Mouse (Mus musculus): ENCODE data around the gene AY074887. TPM values are rescaled to one million over a fixed set of nuclear protein-coding genes. Genes with fewer than 3 reads are reported as not detected.

AY074887 gene
- polyA plus RNA-seq (2016; fragmentation: Nextera tagmentation; extraction: Ambion mirVana) = 1.2 and 1.4 TPM in 2 replicates

GRCm38 (mm10) chr9:54950575-54951321 is at the start of gene AY074887, which contains the start of gene Psma4:
TSS of gene AY074887 (minus strand) at chr9:54950998.
TSS of gene Psma4 (plus strand) at chr9:54950790.
- ATAC-seq (ENCODE audit: insufficient number of reproducible peaks, insufficient read depth, low FRiP score, low TSS enrichment, low read depth) = peak; percentile 100
- Histone ChIP-seq H3K27me3 (no peaks in the 10 kb centered on the region), H3K36me3 (peaks cover 42% of the 10 kb centered on the region), H3K4me2 (peak within 1 kb of the TSS; percentile 60), H3K9ac (replicated peaks) (peak within 1 kb of the TSS; percentile 87), H3K4me3 (replicated peaks) (peak within 1 kb of the TSS; percentile 88), H3K4me1 (replicated peaks) (peaks cover 12% of the 10 kb centered on the region), H3K9me3 (no peaks in the 10 kb centered on the region), H3K27ac (peak within 1 kb of the TSS; percentile 96)
- under 1% methylated on average over 65 of the region's 65 CpGs for WGBS

- no peaks in the 10 kb centered on the region for H3K9me3 ChIP-seq
- ATAC-seq (ENCODE audit: insufficient number of reproducible peaks, insufficient read depth, low FRiP score, low TSS enrichment, low read depth) = no peak
- no peak overlapping the region for H3K4me2 ChIP-seq
- no peak overlapping the region for H3K4me3 ChIP-seq (replicated peaks)
- no peaks in the 10 kb centered on the region for H3K27me3 ChIP-seq
- no peak overlapping the region for H3K9ac ChIP-seq (replicated peaks)
- H3K36me3 ChIP-seq = no peaks in the 10 kb centered on the region
- no peaks in the 10 kb centered on the region for H3K4me1 ChIP-seq (replicated peaks)
- 85% methylated on average over 3 of the region's 3 CpGs for WGBS
- no peak overlapping the region for H3K27ac ChIP-seq
These were observed 44.8 kb upstream of the AY074887 start for GRCm38 (mm10) chr9:54995645-54996044.

GRCm38 (mm10) chr9:54994381-54994780 is 43.6 kb upstream of the AY074887 start:
- no peaks in the 10 kb centered on the region for H3K9me3 ChIP-seq
- 47% methylated on average over 3 of the region's 3 CpGs for WGBS
- no peaks in the 10 kb centered on the region for H3K36me3 ChIP-seq
- no peaks in the 10 kb centered on the region for H3K4me1 ChIP-seq (replicated peaks)
- ATAC-seq (ENCODE audit: insufficient number of reproducible peaks, insufficient read depth, low FRiP score, low TSS enrichment, low read depth) = no peak
- H3K9ac ChIP-seq (replicated peaks) = no peak overlapping the region
- no peak overlapping the region for H3K4me3 ChIP-seq (replicated peaks)
- no peak overlapping the region for H3K27ac ChIP-seq
- no peak overlapping the region for H3K4me2 ChIP-seq
- H3K27me3 ChIP-seq = no peaks in the 10 kb centered on the region

- no peak overlapping the region for H3K9ac ChIP-seq (replicated peaks)
- H3K27ac ChIP-seq = no peak overlapping the region
- no peaks in the 10 kb centered on the region for H3K9me3 ChIP-seq
- H3K4me3 ChIP-seq (replicated peaks) = no peak overlapping the region
- no peak for ATAC-seq (ENCODE audit: insufficient number of reproducible peaks, insufficient read depth, low FRiP score, low TSS enrichment, low read depth)
- H3K4me2 ChIP-seq = no peak overlapping the region
- no peaks in the 10 kb centered on the region for H3K36me3 ChIP-seq
- no peaks in the 10 kb centered on the region for H3K27me3 ChIP-seq
- no peaks in the 10 kb centered on the region for H3K4me1 ChIP-seq (replicated peaks)
- 82% methylated on average over 3 of the region's 3 CpGs for WGBS
These were observed 39.6 kb upstream of the AY074887 start for GRCm38 (mm10) chr9:54990362-54990761.

GRCm38 (mm10) chr9:54982401-54982800 is 31.6 kb upstream of the AY074887 start:
- H3K9me3 ChIP-seq = no peaks in the 10 kb centered on the region
- 5% methylated on average over 7 of the region's 7 CpGs for WGBS
- peaks cover 9% of the 10 kb centered on the region for H3K4me1 ChIP-seq (replicated peaks)
- H3K4me2 ChIP-seq = peak overlapping the region; percentile 86
- ATAC-seq (ENCODE audit: insufficient number of reproducible peaks, insufficient read depth, low FRiP score, low TSS enrichment, low read depth) = no peak
- H3K4me3 ChIP-seq (replicated peaks) = peak overlapping the region; percentile 64
- no peak overlapping the region for H3K9ac ChIP-seq (replicated peaks)
- H3K27ac ChIP-seq = no peak overlapping the region
- H3K27me3 ChIP-seq = peaks cover 46% of the 10 kb centered on the region
- H3K36me3 ChIP-seq = no peaks in the 10 kb centered on the region

GRCm38 (mm10) chr9:54981291-54982191 is 30.7 kb upstream of the AY074887 start:
- Histone ChIP-seq H3K27ac (no peak overlapping the region), H3K4me1 (replicated peaks) (peaks cover 9% of the 10 kb centered on the region), H3K9ac (replicated peaks) (peak overlapping the region; percentile 42), H3K4me3 (replicated peaks) (peak overlapping the region; percentile 64), H3K27me3 (peaks cover 46% of the 10 kb centered on the region), H3K36me3 (no peaks in the 10 kb centered on the region), H3K4me2 (peak overlapping the region; percentile 86), H3K9me3 (no peaks in the 10 kb centered on the region)
- ATAC-seq (ENCODE audit: insufficient number of reproducible peaks, insufficient read depth, low FRiP score, low TSS enrichment, low read depth) = peak; percentile 68
- WGBS = under 1% methylated on average over 81 of the region's 85 CpGs

GRCm38 (mm10) chr9:54980674-54981073 is 29.9 kb upstream of the AY074887 start, which contains the start of gene Chrna5:
TSS of gene Chrna5 (plus strand) at chr9:54980880.
- Histone ChIP-seq H3K27ac (no peak within 1 kb of the TSS), H3K9ac (replicated peaks) (peak within 1 kb of the TSS; percentile 42), H3K4me2 (peak within 1 kb of the TSS; percentile 86), H3K4me1 (replicated peaks) (peaks cover 9% of the 10 kb centered on the region), H3K36me3 (no peaks in the 10 kb centered on the region), H3K27me3 (peaks cover 46% of the 10 kb centered on the region), H3K9me3 (no peaks in the 10 kb centered on the region), H3K4me3 (replicated peaks) (peak within 1 kb of the TSS; percentile 64)
- ATAC-seq (ENCODE audit: insufficient number of reproducible peaks, insufficient read depth, low FRiP score, low TSS enrichment, low read depth) = no peak
- 68% methylated on average over 8 of the region's 8 CpGs for WGBS

- no peak overlapping the region for H3K27ac ChIP-seq
- no peak overlapping the region for H3K4me3 ChIP-seq (replicated peaks)
- H3K9me3 ChIP-seq = no peaks in the 10 kb centered on the region; the same call in 1 of the 2 replicates
- H3K4me2 ChIP-seq = no peak overlapping the region
- H3K36me3 ChIP-seq = no peaks in the 10 kb centered on the region
- H3K9ac ChIP-seq (replicated peaks) = no peak overlapping the region
- 67% methylated on average over 8 of the region's 8 CpGs for WGBS
- no peaks in the 10 kb centered on the region for H3K27me3 ChIP-seq
- ATAC-seq (ENCODE audit: insufficient number of reproducible peaks, insufficient read depth, low FRiP score, low TSS enrichment, low read depth) = no peak
- no peaks in the 10 kb centered on the region for H3K4me1 ChIP-seq (replicated peaks)
These were observed 19.3 kb upstream of the AY074887 start for GRCm38 (mm10) chr9:54969972-54970637.

GRCm38 (mm10) chr9:54963669-54964068 is 12.9 kb upstream of the AY074887 start:
- Histone ChIP-seq H3K9me3 (peaks cover 7% of the 10 kb centered on the region; the same call in 1 of the 2 replicates), H3K36me3 (peaks cover 15% of the 10 kb centered on the region), H3K27ac (no peak overlapping the region), H3K4me3 (replicated peaks) (no peak overlapping the region), H3K9ac (replicated peaks) (no peak overlapping the region), H3K4me2 (no peak overlapping the region), H3K27me3 (no peaks in the 10 kb centered on the region), H3K4me1 (replicated peaks) (no peaks in the 10 kb centered on the region)
- no peak for ATAC-seq (ENCODE audit: insufficient number of reproducible peaks, insufficient read depth, low FRiP score, low TSS enrichment, low read depth)

- no peak overlapping the region for H3K4me2 ChIP-seq
- no peaks in the 10 kb centered on the region for H3K4me1 ChIP-seq (replicated peaks)
- no peak for ATAC-seq (ENCODE audit: insufficient number of reproducible peaks, insufficient read depth, low FRiP score, low TSS enrichment, low read depth)
- no peak overlapping the region for H3K9ac ChIP-seq (replicated peaks)
- no peaks in the 10 kb centered on the region for H3K27me3 ChIP-seq
- peaks cover 39% of the 10 kb centered on the region for H3K36me3 ChIP-seq
- H3K27ac ChIP-seq = no peak overlapping the region
- H3K9me3 ChIP-seq = peaks cover 7% of the 10 kb centered on the region; the same call in 1 of the 2 replicates
- 94% methylated on average over 4 of the region's 4 CpGs for WGBS
- no peak overlapping the region for H3K4me3 ChIP-seq (replicated peaks)
These were observed 10.3 kb upstream of the AY074887 start for GRCm38 (mm10) chr9:54961059-54961458.
